Comparison of ENCODE assay signal across 9 mouse cellular contexts in the genomic region with DNA sequence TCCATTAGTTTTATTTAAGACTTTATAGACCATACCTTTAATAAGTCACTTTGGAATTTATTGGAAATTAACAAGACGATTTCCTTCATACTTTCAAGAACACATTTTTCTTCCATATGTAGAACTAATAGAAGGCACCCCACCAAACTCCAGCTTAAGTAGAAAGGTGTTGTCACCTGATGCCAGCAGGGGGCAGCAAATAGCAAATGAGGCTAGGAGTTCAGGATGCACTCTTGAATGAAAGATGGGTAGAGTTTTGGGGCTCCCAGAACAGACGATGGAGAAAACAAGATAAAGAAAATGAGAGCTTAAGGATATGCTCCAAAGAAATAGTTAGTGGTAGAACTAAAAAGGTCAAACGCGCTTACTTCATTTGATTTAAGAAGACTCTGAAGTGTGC.
DNase-seq lines count a peak whose midpoint lies in the region; ATAC-seq and TF ChIP-seq lines count a peak whose summit lies in the region.
"Had no signal": no experiment of that assay in that cellular context is flagged by ENCODE, and none has a peak within 500 bp of the region (broad histone marks: within the 10 kb centered on the region; RNA-seq: fewer than 3 reads in every experiment).

No protein-coding gene starts in this region.

- no peaks in the 10 kb centered on the region for H3K9me3 ChIP-seq in hindbrain, embryonic 11.5 days (ENCODE audit: control insufficient read depth, low read length)
- H3K9me3 ChIP-seq in hindbrain, embryonic 13.5 days: no peaks in the 10 kb centered on the region
- H3K9me3 ChIP-seq in ES-Bruce4 (replicated peaks; ENCODE audit: control insufficient read depth, insufficient read depth, low read length, poor library complexity, severe bottlenecking): no peaks in the 10 kb centered on the region
- H3K9me3 ChIP-seq in embryonic facial prominence, embryonic 14.5 days (ENCODE audit: control insufficient read depth, low read length): no peaks in the 10 kb centered on the region
- H3K9me3 ChIP-seq: embryonic facial prominence, embryonic 12.5 days had no signal

- whole genome bisulfite sequencing in hindbrain, embryonic 11.5 days: 52% methylated on average over 4 of the region's 4 CpGs
- 56% methylated on average over 4 of the region's 4 CpGs for WGBS in hindbrain, embryonic 13.5 days
- 53% methylated on average over 4 of the region's 4 CpGs for WGBS in embryonic facial prominence, embryonic 14.5 days

- peak; percentile 2 for TF ChIP-seq CTCF in ES-Bruce4 (IDR thresholded peaks at IDR 0.05; ENCODE audit: low read depth, low read length)

- no peak overlapping the region for H3K27ac ChIP-seq in hindbrain, embryonic 11.5 days (ENCODE audit: low read depth, low read length)
- H3K27ac ChIP-seq in hindbrain, embryonic 13.5 days: no peak overlapping the region
- no peak overlapping the region for H3K27ac ChIP-seq in ES-Bruce4 (ENCODE audit: insufficient read depth, low read length)
- no peak overlapping the region for H3K27ac ChIP-seq in embryonic facial prominence, embryonic 14.5 days (replicated peaks; ENCODE audit: low read depth, low read length)
- H3K27ac ChIP-seq: embryonic facial prominence, embryonic 12.5 days had no signal

- ATAC-seq in hindbrain, embryonic 11.5 days (ENCODE audit: low FRiP score): peak; percentile 56; the same call in 1 of the 2 replicates
- no peak for ATAC-seq in hindbrain, embryonic 13.5 days (ENCODE audit: low FRiP score)
- ATAC-seq in embryonic facial prominence, embryonic 14.5 days (ENCODE audit: low read depth): no peak
- ATAC-seq in megakaryocyte progenitor cell, adult 5-6 weeks (replicated peaks; ENCODE audit: poor library complexity): peak; percentile 66; the same call in 1 of the 2 replicates

- no peak overlapping the region for H3K4me3 ChIP-seq in hindbrain, embryonic 11.5 days (ENCODE audit: low read depth, low read length)
- H3K4me3 ChIP-seq in hindbrain, embryonic 13.5 days: no peak overlapping the region
- H3K4me3 ChIP-seq in ES-Bruce4 (ENCODE audit: low read depth, low read length): no peak overlapping the region
- H3K4me3 ChIP-seq in embryonic facial prominence, embryonic 14.5 days (ENCODE audit: low read depth, low read length): no peak overlapping the region
- H3K4me3 ChIP-seq: embryonic facial prominence, embryonic 12.5 days had no signal

- no peak overlapping the region for H3K9ac ChIP-seq in hindbrain, embryonic 11.5 days (ENCODE audit: low read depth, low read length)
- no peak overlapping the region for H3K9ac ChIP-seq in hindbrain, embryonic 13.5 days
- no peak overlapping the region for H3K9ac ChIP-seq in ES-Bruce4 (ENCODE audit: low read depth, poor library complexity, severe bottlenecking)
- H3K9ac ChIP-seq in embryonic facial prominence, embryonic 14.5 days (ENCODE audit: low read depth, low read length): no peak overlapping the region
- H3K9ac ChIP-seq: embryonic facial prominence, embryonic 12.5 days had no signal

- TF ChIP-seq POLR2A in ES-Bruce4 (IDR thresholded peaks at IDR 0.05; ENCODE audit: insufficient read depth, low read length): no peak

- TF ChIP-seq EP300 in ES-Bruce4 (IDR thresholded peaks at IDR 0.05; ENCODE audit: insufficient read depth, low read depth, low read length): no peak

- DNase-seq in hindbrain, embryonic 11.5 days (ENCODE audit: low spot score): peak; percentile 79
- DNase-seq in brain, adult 2 months (ENCODE audit: low read depth, low spot score): peak; percentile 86
- peak; percentile 66 for DNase-seq in embryonic facial prominence, embryonic 14.5 days (ENCODE audit: low spot score)
- peak; percentile 26 to 54 for DNase-seq in layer of hippocampus, adult 8-10 months (ENCODE audit: low spot score in 2 of 2)
- no peak for DNase-seq in thymus, adult 18-20 months

- H3K36me3 ChIP-seq in hindbrain, embryonic 11.5 days (ENCODE audit: control insufficient read depth, insufficient read depth, low read length): no peaks in the 10 kb centered on the region
- H3K36me3 ChIP-seq in hindbrain, embryonic 13.5 days: no peaks in the 10 kb centered on the region
- H3K36me3 ChIP-seq in ES-Bruce4 (ENCODE audit: control insufficient read depth, insufficient read depth, low read length, poor library complexity, severe bottlenecking): no peaks in the 10 kb centered on the region
- no peaks in the 10 kb centered on the region for H3K36me3 ChIP-seq in embryonic facial prominence, embryonic 14.5 days (ENCODE audit: control insufficient read depth, insufficient read depth, low read length)
- H3K36me3 ChIP-seq: embryonic facial prominence, embryonic 12.5 days had no signal

- H3K27me3 ChIP-seq in hindbrain, embryonic 11.5 days (ENCODE audit: control insufficient read depth, insufficient read depth, low read length): no peaks in the 10 kb centered on the region
- no peaks in the 10 kb centered on the region for H3K27me3 ChIP-seq in hindbrain, embryonic 13.5 days
- H3K27me3 ChIP-seq in ES-Bruce4 (ENCODE audit: control insufficient read depth, insufficient read depth, low read length, poor library complexity, severe bottlenecking): no peaks in the 10 kb centered on the region
- no peaks in the 10 kb centered on the region for H3K27me3 ChIP-seq in embryonic facial prominence, embryonic 14.5 days (replicated peaks; ENCODE audit: control insufficient read depth, insufficient read depth, low read length)
- H3K27me3 ChIP-seq: embryonic facial prominence, embryonic 12.5 days had no signal

- H3K4me1 ChIP-seq in hindbrain, embryonic 11.5 days (replicated peaks; ENCODE audit: control insufficient read depth, insufficient read depth, low read length): no peaks in the 10 kb centered on the region
- no peaks in the 10 kb centered on the region for H3K4me1 ChIP-seq in hindbrain, embryonic 13.5 days (replicated peaks)
- no peaks in the 10 kb centered on the region for H3K4me1 ChIP-seq in ES-Bruce4 (ENCODE audit: control insufficient read depth, insufficient read depth, low read length)
- no peaks in the 10 kb centered on the region for H3K4me1 ChIP-seq in embryonic facial prominence, embryonic 14.5 days (ENCODE audit: control insufficient read depth, insufficient read depth, low read length)
- H3K4me1 ChIP-seq: embryonic facial prominence, embryonic 12.5 days had no signal

- H3K4me2 ChIP-seq in hindbrain, embryonic 11.5 days (replicated peaks; ENCODE audit: low read depth, low read length): no peak overlapping the region
- H3K4me2 ChIP-seq in hindbrain, embryonic 13.5 days: no peak overlapping the region
- no peak overlapping the region for H3K4me2 ChIP-seq in embryonic facial prominence, embryonic 14.5 days (ENCODE audit: low read depth, low read length)
- H3K4me2 ChIP-seq: embryonic facial prominence, embryonic 12.5 days had no signal

Comparison
In these comparisons a context has a peak if more than half of its experiments do, and no peak if none do; other contexts are left out.
1. ATAC-seq: peak in hindbrain, embryonic 11.5 days (single experiment) and megakaryocyte progenitor cell, adult 5-6 weeks (single experiment); none in hindbrain, embryonic 13.5 days (single experiment) and embryonic facial prominence, embryonic 14.5 days (single experiment).
2. DNase-seq: peak in hindbrain, embryonic 11.5 days (single experiment), brain, adult 2 months (single experiment), embryonic facial prominence, embryonic 14.5 days (single experiment) and layer of hippocampus, adult 8-10 months (2 of 2); none in thymus, adult 18-20 months (0 of 2).